Mouse (Mus musculus) CD4-positive naive resting alpha-beta T cell, adult 57 days (primary cell): Measurements from ENCODE around the gene Slc44a5. TPM values are rescaled to one million over a fixed set of nuclear protein-coding genes. Genes with fewer than 3 reads are reported as not detected.

ENCODE experiments used
- total RNA-seq: library from RNA; stranded (reverse); gene quantifications from one replicate; pipeline ENCODE4 v1.2.4, GENCODE M21; 2023

Gene Slc44a5
- not detected for total RNA-seq

DNA sequence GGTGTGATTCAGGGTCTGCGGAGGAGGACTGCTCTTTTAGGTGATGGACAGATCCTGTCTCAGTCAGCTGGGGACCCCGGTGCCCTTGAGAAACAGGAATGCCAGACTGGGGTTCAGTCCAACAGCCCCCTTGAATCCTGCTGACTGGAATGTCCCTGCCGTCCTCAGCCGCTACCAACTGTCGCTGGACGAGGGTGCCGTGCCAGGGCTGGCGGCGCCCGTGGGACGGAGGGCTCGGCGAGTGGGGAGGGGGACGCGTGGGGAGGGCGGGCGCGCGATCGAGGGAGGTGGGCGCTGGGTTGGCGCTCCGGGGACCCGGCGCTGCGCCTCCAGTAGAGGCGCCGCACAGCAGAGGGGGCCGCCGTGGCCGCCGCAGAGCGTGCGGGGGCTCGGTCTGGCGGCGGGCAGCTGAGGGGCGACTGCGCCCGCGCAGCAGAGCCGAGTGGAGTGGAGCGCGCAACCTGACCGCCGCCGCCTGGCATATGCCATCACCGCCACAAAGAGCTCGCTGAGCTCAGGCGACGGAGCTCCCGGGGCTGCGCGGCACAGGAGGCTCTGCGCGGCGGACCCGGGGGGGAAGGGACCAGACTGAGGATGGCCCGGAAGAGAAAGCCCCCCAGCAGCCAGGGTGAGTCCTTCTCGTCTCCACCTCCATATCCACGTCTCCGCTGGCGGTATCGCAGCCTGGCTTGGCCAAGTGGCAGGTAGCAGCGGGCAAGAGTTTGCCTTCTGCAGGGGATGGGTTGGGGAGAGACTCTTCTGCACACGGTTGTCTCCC, at the start of gene Slc44a5:
TSS of gene Slc44a5 (plus strand) at position 266 of the 778 bp plus-strand sequence.

GRCm38 (mm10) chr3:153944335-153944990, 28.8 kb upstream of the Slc44a5 start, which contains the start of gene Acadm:
Gene Acadm (minus strand): TSS chr3:153944632.

Other genes with a start within 250 kb of the Slc44a5 start
- 4.6 TPM for gene St6galnac3, start 248.3 kb upstream of the Slc44a5 start, total RNA-seq
- not detected for gene Asb17, start 129.2 kb upstream of the Slc44a5 start, total RNA-seq
- 0.71 TPM for gene Msh4, start 67.3 kb upstream of the Slc44a5 start, total RNA-seq
- gene Rabggtb, start 60.4 kb upstream of the Slc44a5 start, total RNA-seq: 96.8 TPM
- 75.3 TPM for gene Acadm, start 28.8 kb upstream of the Slc44a5 start, total RNA-seq